Mouse (Mus musculus) C2C12 (cell line): ENCODE results near the gene Igsf21.

ENCODE experiments used
- CEBPB ChIP-seq: IDR thresholded peaks from one replicate; pipeline ENCODE4 v1.6.1; 2011; ENCODE audit warnings: low read depth, mild to moderate bottlenecking, control low read depth, moderate library complexity
- CTCF ChIP-seq: IDR thresholded peaks from one replicate; pipeline ENCODE4 v1.5.1; 2011; ENCODE audit not compliant: control insufficient read depth, insufficient read depth, insufficient read length
- FOSL1 ChIP-seq: IDR thresholded peaks from one replicate; pipeline ENCODE4 v1.8.0; 2011; ENCODE audit warnings: mild to moderate bottlenecking, low read length; ENCODE audit not compliant: poor library complexity, insufficient read depth, severe bottlenecking
- MAX ChIP-seq: IDR thresholded peaks from one replicate; pipeline ENCODE4 v1.6.1; 2011; ENCODE audit warnings: mild to moderate bottlenecking, control low read depth
- MYOD1 ChIP-seq: IDR thresholded peaks from one replicate; pipeline ENCODE4 v1.6.1; 2011; ENCODE audit warnings: low read depth; ENCODE audit not compliant: control insufficient read depth, insufficient read length
- MYOG ChIP-seq: IDR thresholded peaks from one replicate; pipeline ENCODE4 v1.6.1; 2011; ENCODE audit not compliant: control insufficient read depth, insufficient read length; ENCODE audit errors: extremely low read depth
- USF1 ChIP-seq: IDR thresholded peaks from one replicate; pipeline ENCODE4 v1.6.1; 2011; ENCODE audit warnings: low read depth, mild to moderate bottlenecking, control low read depth, moderate library complexity

- TF ChIP-seq CTCF (no peak), MAX (no peak), USF1 (no peak), MYOG (no peak), CEBPB (no peak), MYOD1 (no peak), FOSL1 (no peak)
Measured at GRCm38 (mm10) chr4:140235361-140236153, 11.0 kb downstream of the Igsf21 start.
